Mouse (Mus musculus): ENCODE measurements around the gene Hsd17b12. TPM values are rescaled to one million over a fixed set of nuclear protein-coding genes. Genes with fewer than 3 reads are reported as not detected.

Gene Hsd17b12
- 120 and 124 TPM in 2 replicates for polyA plus RNA-seq (2014; fragmentation: Nextera tagmentation; extraction: Ambion mirVana)

- ATAC-seq (ENCODE audit: insufficient number of reproducible peaks, insufficient read depth, low FRiP score, low read depth) = peak; percentile 100
- no peaks in the 10 kb centered on the region for H3K36me3 ChIP-seq (ENCODE audit: control insufficient read depth, insufficient read depth, low read length)
- peak within 1 kb of the TSS; percentile 49 for H3K4me2 ChIP-seq (replicated peaks; ENCODE audit: low read depth, low read length)
- no peaks in the 10 kb centered on the region for H3K4me1 ChIP-seq (ENCODE audit: control insufficient read depth, insufficient read depth, low read length)
- WGBS = under 1% methylated on average over 69 of the region's 69 CpGs
- H3K9ac ChIP-seq (replicated peaks; ENCODE audit: low read depth, low read length) = peak within 1 kb of the TSS; percentile 76
- no peaks in the 10 kb centered on the region for H3K9me3 ChIP-seq (ENCODE audit: control insufficient read depth, low read depth, low read length)
- H3K27ac ChIP-seq (ENCODE audit: low read length) = peak within 1 kb of the TSS; percentile 82
- no peaks in the 10 kb centered on the region for H3K27me3 ChIP-seq (ENCODE audit: control insufficient read depth, insufficient read depth, low read length)
- H3K4me3 ChIP-seq (ENCODE audit: low read depth, low read length) = peak within 1 kb of the TSS; percentile 69
Measured at GRCm38 (mm10) chr2:94157592-94158519, at the start of gene Hsd17b12. Hsd17b12 (minus strand) TSS chr2:94157964.

GRCm38 (mm10) chr2:94184906-94185305, 27.1 kb upstream of the Hsd17b12 start:
- H3K27me3 ChIP-seq (ENCODE audit: control insufficient read depth, insufficient read depth, low read length) = no peaks in the 10 kb centered on the region
- H3K4me2 ChIP-seq (replicated peaks; ENCODE audit: low read depth, low read length) = no peak overlapping the region
- ATAC-seq (ENCODE audit: insufficient number of reproducible peaks, insufficient read depth, low FRiP score, low read depth) = no peak
- no peaks in the 10 kb centered on the region for H3K9me3 ChIP-seq (ENCODE audit: control insufficient read depth, low read depth, low read length)
- no peak overlapping the region for H3K9ac ChIP-seq (replicated peaks; ENCODE audit: low read depth, low read length)
- H3K4me3 ChIP-seq (ENCODE audit: low read depth, low read length) = no peak overlapping the region
- H3K27ac ChIP-seq (ENCODE audit: low read length) = no peak overlapping the region
- no peaks in the 10 kb centered on the region for H3K4me1 ChIP-seq (ENCODE audit: control insufficient read depth, insufficient read depth, low read length)
- WGBS = 92% methylated on average over 2 of the region's 2 CpGs
- no peaks in the 10 kb centered on the region for H3K36me3 ChIP-seq (ENCODE audit: control insufficient read depth, insufficient read depth, low read length)

GRCm38 (mm10) chr2:94184142-94184541, 26.4 kb upstream of the Hsd17b12 start:
- Histone ChIP-seq H3K9me3 (ENCODE audit: control insufficient read depth, low read depth, low read length) (no peaks in the 10 kb centered on the region), H3K27ac (ENCODE audit: low read length) (no peak overlapping the region), H3K36me3 (ENCODE audit: control insufficient read depth, insufficient read depth, low read length) (no peaks in the 10 kb centered on the region), H3K27me3 (ENCODE audit: control insufficient read depth, insufficient read depth, low read length) (no peaks in the 10 kb centered on the region), H3K4me1 (ENCODE audit: control insufficient read depth, insufficient read depth, low read length) (no peaks in the 10 kb centered on the region), H3K9ac (replicated peaks; ENCODE audit: low read depth, low read length) (no peak overlapping the region), H3K4me2 (replicated peaks; ENCODE audit: low read depth, low read length) (no peak overlapping the region), H3K4me3 (ENCODE audit: low read depth, low read length) (no peak overlapping the region)
- 40% methylated on average over 6 of the region's 6 CpGs for whole genome bisulfite sequencing
- no peak for ATAC-seq (ENCODE audit: insufficient number of reproducible peaks, insufficient read depth, low FRiP score, low read depth)

GRCm38 (mm10) chr2:94179030-94179407, 21.3 kb upstream of the Hsd17b12 start:
- Histone ChIP-seq H3K4me3 (ENCODE audit: low read depth, low read length) (peak overlapping the region; percentile 99), H3K36me3 (ENCODE audit: control insufficient read depth, insufficient read depth, low read length) (no peaks in the 10 kb centered on the region), H3K9me3 (ENCODE audit: control insufficient read depth, low read depth, low read length) (no peaks in the 10 kb centered on the region), H3K4me1 (ENCODE audit: control insufficient read depth, insufficient read depth, low read length) (0 out of 2 replicates have a peak, but pooled peaks cover 10% of the 10 kb centered on the region), H3K27me3 (ENCODE audit: control insufficient read depth, insufficient read depth, low read length) (no peaks in the 10 kb centered on the region), H3K27ac (ENCODE audit: low read length) (no peak overlapping the region), H3K9ac (replicated peaks; ENCODE audit: low read depth, low read length) (no peak overlapping the region), H3K4me2 (replicated peaks; ENCODE audit: low read depth, low read length) (peak overlapping the region; percentile 23)
- peak; percentile 12; the same call in 1 of the 2 replicates for ATAC-seq (ENCODE audit: insufficient number of reproducible peaks, insufficient read depth, low FRiP score, low read depth)
- WGBS = 2% methylated on average over 3 of the region's 3 CpGs

- H3K27ac ChIP-seq (ENCODE audit: low read length) = no peak overlapping the region
- no peaks in the 10 kb centered on the region for H3K27me3 ChIP-seq (ENCODE audit: control insufficient read depth, insufficient read depth, low read length)
- 0 out of 2 replicates have a peak, but pooled peaks cover 10% of the 10 kb centered on the region for H3K4me1 ChIP-seq (ENCODE audit: control insufficient read depth, insufficient read depth, low read length)
- under 1% methylated on average over 22 of the region's 22 CpGs for WGBS
- H3K9me3 ChIP-seq (ENCODE audit: control insufficient read depth, low read depth, low read length) = no peaks in the 10 kb centered on the region
- peak overlapping the region; percentile 89 for H3K9ac ChIP-seq (replicated peaks; ENCODE audit: low read depth, low read length)
- ATAC-seq (ENCODE audit: insufficient number of reproducible peaks, insufficient read depth, low FRiP score, low read depth) = peak; percentile 95
- H3K4me3 ChIP-seq (ENCODE audit: low read depth, low read length) = peak overlapping the region; percentile 99
- peak overlapping the region; percentile 80 for H3K4me2 ChIP-seq (replicated peaks; ENCODE audit: low read depth, low read length)
- H3K36me3 ChIP-seq (ENCODE audit: control insufficient read depth, insufficient read depth, low read length) = no peaks in the 10 kb centered on the region
Measured at GRCm38 (mm10) chr2:94178321-94179029, 20.7 kb upstream of the Hsd17b12 start.

- H3K36me3 ChIP-seq (ENCODE audit: control insufficient read depth, insufficient read depth, low read length) = no peaks in the 10 kb centered on the region
- no peak for ATAC-seq (ENCODE audit: insufficient number of reproducible peaks, insufficient read depth, low FRiP score, low read depth)
- no peak overlapping the region for H3K9ac ChIP-seq (replicated peaks; ENCODE audit: low read depth, low read length)
- no peaks in the 10 kb centered on the region for H3K9me3 ChIP-seq (ENCODE audit: control insufficient read depth, low read depth, low read length)
- H3K27me3 ChIP-seq (ENCODE audit: control insufficient read depth, insufficient read depth, low read length) = no peaks in the 10 kb centered on the region
- 0 out of 2 replicates have a peak overlapping the region, but pooled peaks have one; percentile 99 for H3K4me3 ChIP-seq (ENCODE audit: low read depth, low read length)
- no peak overlapping the region for H3K27ac ChIP-seq (ENCODE audit: low read length)
- 0 out of 2 replicates have a peak, but pooled peaks cover 10% of the 10 kb centered on the region for H3K4me1 ChIP-seq (ENCODE audit: control insufficient read depth, insufficient read depth, low read length)
- H3K4me2 ChIP-seq (replicated peaks; ENCODE audit: low read depth, low read length) = peak overlapping the region; percentile 80; the same call in 1 of the 2 replicates
- WGBS = 74% methylated on average over 6 of the region's 6 CpGs
Measured at GRCm38 (mm10) chr2:94177294-94177693, 19.5 kb upstream of the Hsd17b12 start.

GRCm38 (mm10) chr2:94176381-94176780, 18.6 kb upstream of the Hsd17b12 start:
- H3K9me3 ChIP-seq (ENCODE audit: control insufficient read depth, low read depth, low read length) = no peaks in the 10 kb centered on the region
- no peak overlapping the region for H3K27ac ChIP-seq (ENCODE audit: low read length)
- WGBS = 92% methylated on average over 3 of the region's 3 CpGs
- H3K4me2 ChIP-seq (replicated peaks; ENCODE audit: low read depth, low read length) = no peak overlapping the region
- H3K36me3 ChIP-seq (ENCODE audit: control insufficient read depth, insufficient read depth, low read length) = no peaks in the 10 kb centered on the region
- no peak overlapping the region for H3K4me3 ChIP-seq (ENCODE audit: low read depth, low read length)
- 0 out of 2 replicates have a peak, but pooled peaks cover 10% of the 10 kb centered on the region for H3K4me1 ChIP-seq (ENCODE audit: control insufficient read depth, insufficient read depth, low read length)
- no peak overlapping the region for H3K9ac ChIP-seq (replicated peaks; ENCODE audit: low read depth, low read length)
- no peaks in the 10 kb centered on the region for H3K27me3 ChIP-seq (ENCODE audit: control insufficient read depth, insufficient read depth, low read length)
- no peak for ATAC-seq (ENCODE audit: insufficient number of reproducible peaks, insufficient read depth, low FRiP score, low read depth)

- H3K4me2 ChIP-seq (replicated peaks; ENCODE audit: low read depth, low read length) = no peak overlapping the region
- H3K36me3 ChIP-seq (ENCODE audit: control insufficient read depth, insufficient read depth, low read length) = no peaks in the 10 kb centered on the region
- 91% methylated on average over 13 of the region's 13 CpGs for WGBS
- H3K4me3 ChIP-seq (ENCODE audit: low read depth, low read length) = no peak overlapping the region
- ATAC-seq (ENCODE audit: insufficient number of reproducible peaks, insufficient read depth, low FRiP score, low read depth) = no peak
- H3K27ac ChIP-seq (ENCODE audit: low read length) = no peak overlapping the region
- no peak overlapping the region for H3K9ac ChIP-seq (replicated peaks; ENCODE audit: low read depth, low read length)
- H3K9me3 ChIP-seq (ENCODE audit: control insufficient read depth, low read depth, low read length) = no peaks in the 10 kb centered on the region
- H3K27me3 ChIP-seq (ENCODE audit: control insufficient read depth, insufficient read depth, low read length) = no peaks in the 10 kb centered on the region
- 0 out of 2 replicates have a peak, but pooled peaks cover 10% of the 10 kb centered on the region for H3K4me1 ChIP-seq (ENCODE audit: control insufficient read depth, insufficient read depth, low read length)
Measured at GRCm38 (mm10) chr2:94173549-94173948, 15.8 kb upstream of the Hsd17b12 start.
